Mouse (Mus musculus): Measurements from ENCODE around the gene Slc10a2. TPM values are rescaled to one million over a fixed set of nuclear protein-coding genes. Genes with fewer than 3 reads are reported as not detected.

The Slc10a2 gene
- polyA plus RNA-seq (2017; shearing (Covaris generic)) = not detected

DNA sequence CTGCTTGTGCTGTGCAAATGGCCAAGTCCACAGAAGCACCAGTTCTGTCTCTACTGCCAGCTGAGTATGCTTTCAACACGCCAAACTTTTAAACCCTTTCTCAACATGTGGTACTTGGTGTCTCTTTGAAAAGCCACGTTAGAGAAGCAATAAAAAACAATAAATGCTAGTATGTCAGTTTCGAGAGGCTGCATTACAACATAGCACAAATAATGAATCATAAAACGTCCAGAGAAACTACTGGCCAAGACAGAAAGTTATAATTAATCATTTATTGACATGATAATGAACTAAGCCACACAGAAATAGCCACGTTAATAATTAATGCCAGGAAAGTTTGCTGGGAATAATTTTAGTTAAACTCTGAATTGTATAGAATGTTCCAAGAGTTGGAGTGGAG lies at the start of gene Slc10a2:
Gene Slc10a2 (minus strand): TSS at position 166 of the 400 bp plus-strand sequence.

